Mouse (Mus musculus) adrenal gland, adult 18-20 months (tissue): ENCODE measurements around the gene Pde1c. TPM values are rescaled to one million over a fixed set of nuclear protein-coding genes. Genes with fewer than 3 reads are reported as not detected.

Experiments used
- DNase-seq, 2 experiments: peaks; one replicate each; pipeline ENCODE4 v3.0.0; 2021 to 2022; ENCODE audit warnings: low spot score in 2 of 2
- total RNA-seq, 2 experiments: library from RNA; stranded (reverse); gene quantifications; 1 replicate in 1 of 2; 2 replicates in 1 of 2; pipeline ENCODE4 v1.2.3; 2021

Pde1c gene
- total RNA-seq, 2 experiments from 2014 or later = 0.19 to 0.23 TPM

GRCm38 (mm10) chr6:56335811-56336446, 233.0 kb downstream of the Pde1c start:
- no peak for DNase-seq

GRCm38 (mm10) chr6:56332149-56332548, 236.8 kb downstream of the Pde1c start:
- DNase-seq = no peak

- DNase-seq = no peak
These were observed 237.5 kb downstream of the Pde1c start for GRCm38 (mm10) chr6:56331432-56331831.

GRCm38 (mm10) chr6:56328103-56328502, 240.8 kb downstream of the Pde1c start:
- no peak for DNase-seq

- DNase-seq = no peak
These were observed 246.1 kb downstream of the Pde1c start for GRCm38 (mm10) chr6:56322799-56323198.

GRCm38 (mm10) chr6:56310318-56310717, 258.6 kb downstream of the Pde1c start:
- no peak for DNase-seq

GRCm38 (mm10) chr6:56306066-56306465, 262.8 kb downstream of the Pde1c start:
- no peak for DNase-seq

- DNase-seq = no peak
These were observed 276.7 kb downstream of the Pde1c start for GRCm38 (mm10) chr6:56292176-56292575.

GRCm38 (mm10) chr6:56289307-56289706, 279.6 kb downstream of the Pde1c start:
- no peak for DNase-seq

- DNase-seq = no peak
These were observed 284.1 kb downstream of the Pde1c start for GRCm38 (mm10) chr6:56284821-56285220.

GRCm38 (mm10) chr6:56275461-56275860, 293.4 kb downstream of the Pde1c start:
- no peak for DNase-seq

- DNase-seq = no peak
These were observed 297.2 kb downstream of the Pde1c start for GRCm38 (mm10) chr6:56271741-56272140.

GRCm38 (mm10) chr6:56264509-56264908, 304.4 kb downstream of the Pde1c start:
- DNase-seq = no peak

- no peak for DNase-seq
These were observed 308.8 kb downstream of the Pde1c start for GRCm38 (mm10) chr6:56260118-56260517.

- no peak for DNase-seq
These were observed 311.2 kb downstream of the Pde1c start for GRCm38 (mm10) chr6:56257555-56258297.

GRCm38 (mm10) chr6:56250091-56250490, 318.8 kb downstream of the Pde1c start:
- no peak for DNase-seq

GRCm38 (mm10) chr6:56191426-56192140, 377.3 kb downstream of the Pde1c start:
- DNase-seq = no peak

- DNase-seq = no peak
These were observed 392.4 kb downstream of the Pde1c start for GRCm38 (mm10) chr6:56176485-56176884.

- no peak for DNase-seq
These were observed 396.7 kb downstream of the Pde1c start for GRCm38 (mm10) chr6:56172172-56172571.

GRCm38 (mm10) chr6:56168736-56169135, 400.2 kb downstream of the Pde1c start:
- no peak for DNase-seq

GRCm38 (mm10) chr6:56158217-56158616, 410.7 kb downstream of the Pde1c start:
- no peak for DNase-seq

- DNase-seq = no peak
These were observed 412.1 kb downstream of the Pde1c start for GRCm38 (mm10) chr6:56156836-56157235.
